Mouse (Mus musculus) CD4-positive helper T cell, adult 2 months (primary cell): ENCODE measurements around the gene Sdad1.

Experiments
- DNase-seq: peaks from one replicate; pipeline ENCODE4 v3.0.0-alpha.2; 2012; ENCODE audit warnings: low read depth, missing footprints, low spot score

Gene Sdad1

GRCm38 (mm10) chr5:92312046-92312715, 1.9 kb upstream of the Sdad1 start:
- DNase-seq = peak; percentile 85

DNA sequence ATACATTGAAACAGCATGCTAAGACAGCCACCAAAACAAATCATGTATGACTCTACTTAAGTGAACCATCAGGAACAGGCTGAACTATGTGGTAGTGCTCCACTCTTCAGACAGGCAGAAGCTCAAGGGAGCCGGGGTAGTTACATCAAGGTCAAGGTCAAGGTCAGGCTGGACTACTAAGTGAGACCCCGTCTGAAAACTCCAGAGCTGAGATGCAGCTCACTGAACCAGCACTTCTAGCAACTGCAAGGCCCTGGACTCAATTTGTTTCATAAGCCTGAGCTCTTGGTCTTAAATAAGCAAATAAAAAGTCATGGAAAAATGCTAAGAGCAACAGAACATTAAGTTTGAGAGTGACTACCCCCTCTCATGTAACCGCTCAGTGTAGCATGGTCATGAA, 6.0 kb downstream of the Sdad1 start:
- DNase-seq = no peak

- no peak for DNase-seq
These were observed 8.0 kb downstream of the Sdad1 start for GRCm38 (mm10) chr5:92302149-92302840.

DNA sequence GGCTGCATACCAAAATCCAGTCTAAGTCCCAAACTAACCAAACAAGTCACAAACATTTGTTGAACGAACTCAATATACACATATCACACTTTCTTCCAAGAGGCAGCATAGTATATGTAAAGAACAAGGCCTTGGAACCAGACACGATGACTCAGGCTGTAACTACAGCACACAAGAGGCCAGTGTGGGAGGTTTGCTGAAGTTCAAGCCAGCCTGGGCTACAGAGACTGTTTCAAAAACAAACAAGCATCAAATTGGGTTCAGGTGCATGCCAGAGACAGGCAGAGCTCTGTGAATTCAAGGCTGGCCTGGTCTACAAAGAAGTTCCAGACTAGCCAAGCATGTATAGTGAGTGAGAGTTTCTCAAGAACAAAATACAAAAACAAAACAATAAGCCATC, 15.8 kb downstream of the Sdad1 start:
- no peak for DNase-seq

- DNase-seq = no peak
These were observed 18.4 kb downstream of the Sdad1 start for GRCm38 (mm10) chr5:92291652-92292414.

DNA sequence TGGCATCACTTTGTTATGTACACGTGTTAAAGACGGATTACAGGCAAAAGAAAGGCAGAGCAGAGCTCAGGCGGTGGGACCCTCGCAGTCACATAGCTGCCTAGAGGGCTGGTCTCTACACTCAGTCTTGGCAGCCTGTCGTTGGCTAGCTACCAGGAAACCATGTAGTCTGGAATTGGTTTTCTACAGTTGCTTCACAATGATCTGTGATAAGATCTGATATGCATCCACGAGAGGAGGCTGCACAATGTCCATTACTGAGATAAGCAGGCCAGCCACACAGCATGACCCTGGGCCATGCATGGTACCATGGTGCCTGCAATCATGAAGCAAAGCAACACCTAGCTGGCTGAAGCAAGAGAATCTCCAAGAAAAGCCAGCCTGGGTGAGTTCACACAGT, 22.4 kb downstream of the Sdad1 start:
- no peak for DNase-seq

DNA sequence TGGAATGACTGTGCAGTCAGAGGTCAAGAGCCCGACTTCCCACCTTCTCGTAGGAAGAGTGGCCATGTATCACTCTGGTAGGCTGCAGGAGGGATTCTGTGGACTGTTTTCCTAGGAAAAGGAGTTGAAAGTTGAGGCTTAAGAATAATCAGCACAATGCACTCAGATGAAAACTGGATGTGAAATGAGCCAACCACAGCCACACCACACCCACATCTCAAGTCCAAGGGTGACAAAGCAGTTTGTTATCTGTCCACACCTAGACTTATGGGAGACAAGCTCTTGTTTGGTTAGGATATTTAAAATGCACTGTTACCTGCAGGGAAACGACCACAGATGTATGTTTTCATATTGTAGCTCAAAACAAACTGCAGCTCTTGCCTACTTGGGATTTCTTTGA, 27.2 kb downstream of the Sdad1 start:
- no peak for DNase-seq

DNA sequence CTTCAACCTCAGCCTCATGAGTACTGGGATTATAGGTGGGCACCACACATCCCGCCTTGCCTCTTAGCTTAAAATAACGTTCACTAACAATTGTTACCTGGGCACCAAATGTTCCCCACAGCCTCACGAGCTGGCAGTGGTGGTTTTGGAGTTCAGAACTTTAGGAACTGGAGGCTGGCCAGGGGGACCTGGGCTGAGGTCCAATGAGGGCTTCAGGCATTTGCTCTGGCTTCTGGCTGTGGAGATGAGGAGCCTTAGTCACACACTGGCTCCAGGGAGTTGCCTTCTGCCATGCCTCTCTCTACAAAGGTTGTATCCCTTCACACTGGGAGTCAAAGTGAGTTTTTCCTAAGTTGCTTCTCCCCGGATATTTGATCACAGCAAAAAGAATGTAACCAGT, 27.7 kb downstream of the Sdad1 start:
- DNase-seq = no peak

DNA sequence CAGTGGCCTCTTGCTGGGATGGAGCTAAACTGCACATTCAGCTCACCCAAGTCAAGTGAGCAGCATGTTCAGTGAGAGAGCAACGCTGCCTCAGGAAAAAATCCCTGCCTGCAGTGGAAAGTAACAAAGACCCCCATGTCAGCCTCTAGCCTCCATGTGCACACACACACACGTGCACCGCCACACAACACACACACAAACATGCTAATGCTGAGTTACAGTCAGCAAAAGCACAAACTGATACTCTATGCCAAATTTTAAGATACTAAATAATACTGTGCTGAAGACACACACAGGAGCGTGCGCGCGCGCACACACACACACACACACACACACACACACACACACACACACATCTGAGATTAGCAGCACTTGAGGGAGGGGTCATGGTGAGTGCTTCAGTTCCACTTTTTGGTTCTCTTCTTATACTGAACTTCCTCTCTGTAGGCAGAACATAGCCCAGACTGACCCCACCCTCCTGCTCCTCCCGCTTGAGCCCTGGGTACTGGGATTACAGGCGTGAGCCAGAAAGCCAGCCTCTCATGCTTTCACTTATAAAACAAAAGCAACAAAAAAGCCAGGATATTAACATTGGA, 31.2 kb downstream of the Sdad1 start:
- peak; percentile 37 for DNase-seq

DNA sequence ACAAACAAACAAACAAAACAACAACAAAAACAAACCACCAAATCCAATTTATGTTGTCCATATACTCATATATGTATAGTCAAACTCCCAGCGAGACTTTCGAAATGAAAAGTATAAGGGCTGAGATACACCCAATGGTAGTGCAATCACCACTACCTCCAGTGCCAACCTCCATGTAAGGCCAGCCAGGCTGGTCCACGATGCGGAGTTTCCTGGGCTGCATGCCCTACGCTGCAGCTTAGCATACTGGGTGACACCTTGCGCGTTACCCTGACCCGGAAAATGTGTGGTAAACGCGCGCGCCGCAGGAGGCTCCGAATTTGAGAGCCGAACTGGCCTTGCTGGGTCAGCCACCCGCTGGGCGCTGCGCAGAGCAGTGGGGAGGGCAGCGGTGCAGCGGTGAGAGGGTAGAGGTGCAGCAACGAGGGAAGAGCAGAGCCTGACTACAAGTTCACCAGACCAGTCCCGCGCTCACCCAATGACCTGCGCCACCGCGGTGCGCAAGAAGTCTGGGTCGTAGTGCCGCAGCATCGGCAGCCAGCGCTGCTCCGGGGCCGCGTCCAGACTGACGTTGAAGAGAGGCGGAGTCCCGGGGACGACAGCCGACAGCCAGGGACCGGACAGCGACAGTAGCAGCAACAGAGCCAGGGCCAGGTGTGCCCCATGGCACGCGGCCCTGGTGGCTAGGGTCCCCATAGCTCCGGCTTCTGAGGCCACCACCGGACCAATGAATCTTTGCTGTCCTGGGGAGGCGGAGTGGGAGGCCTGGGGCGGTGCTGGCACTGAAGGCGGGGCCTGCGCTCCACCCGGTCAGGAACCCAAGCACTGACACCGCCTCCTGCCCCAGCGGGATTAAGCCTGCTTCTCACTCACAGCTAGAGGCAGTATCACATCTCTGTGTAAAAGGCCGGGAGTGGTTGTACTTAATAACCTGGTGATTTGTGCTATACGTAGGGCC, 32.6 kb downstream of the Sdad1 start, which contains the start of gene Naaa:
Gene Naaa (minus strand): TSS at position 734 of the 958 bp plus-strand sequence.
- DNase-seq = peak; percentile 86

DNA sequence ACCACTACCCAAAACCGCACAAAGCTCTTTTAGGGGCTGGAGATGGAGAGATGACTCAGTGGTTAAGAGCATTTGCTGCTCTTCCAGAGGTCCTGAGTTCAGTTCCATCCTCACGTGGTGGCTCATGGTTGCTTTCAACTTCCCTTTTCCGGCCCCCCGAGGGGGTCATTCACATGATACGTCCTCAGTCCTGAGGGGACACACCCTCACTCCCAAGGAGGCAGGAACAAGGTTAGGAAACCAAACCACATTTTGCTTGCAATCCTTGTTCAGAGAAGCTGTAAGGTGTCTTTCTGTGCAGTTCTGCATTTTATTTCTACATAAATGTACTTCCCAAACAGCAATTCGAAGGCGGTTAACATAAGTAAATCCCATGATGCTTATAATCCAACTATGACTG, 39.8 kb downstream of the Sdad1 start:
- no peak for DNase-seq

- no peak for DNase-seq
These were observed 46.4 kb downstream of the Sdad1 start for GRCm38 (mm10) chr5:92263761-92264359.

- DNase-seq = no peak
These were observed 47.6 kb downstream of the Sdad1 start for GRCm38 (mm10) chr5:92262646-92263045.

- no peak for DNase-seq
These were observed 54.1 kb downstream of the Sdad1 start, which contains the start of gene Ppef2 for GRCm38 (mm10) chr5:92256218-92256617. TSS of gene Ppef2 (minus strand) at chr5:92256278.

GRCm38 (mm10) chr5:92254476-92254875, 55.8 kb downstream of the Sdad1 start:
- no peak for DNase-seq

DNA sequence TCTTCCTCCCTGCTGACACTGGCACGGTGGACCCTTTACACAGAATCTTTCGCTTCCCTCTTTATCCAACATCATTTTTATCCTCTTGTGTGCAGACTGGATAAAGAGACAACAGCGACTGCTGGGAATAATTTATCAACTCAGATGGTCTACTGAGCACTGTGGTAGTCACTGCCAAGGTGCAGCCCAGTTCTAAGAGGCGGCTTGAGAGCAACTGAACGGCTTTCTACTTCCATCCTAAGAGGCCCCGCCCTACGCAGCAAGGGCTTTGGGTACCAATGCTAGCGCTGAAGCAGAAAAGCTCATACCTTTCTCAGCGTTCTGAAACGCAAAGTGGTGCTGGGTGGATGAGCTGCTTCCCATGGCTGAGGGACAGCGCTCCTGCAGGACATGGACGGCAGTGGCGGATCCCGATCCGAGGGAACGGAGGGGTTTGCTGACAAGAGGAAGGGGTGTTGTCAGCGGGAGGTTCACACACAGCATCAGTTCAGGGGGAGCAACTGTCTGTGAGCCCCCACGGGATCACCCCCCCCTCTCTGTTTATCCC, 57.4 kb downstream of the Sdad1 start:
- DNase-seq = no peak

GRCm38 (mm10) chr5:92252031-92252430, 58.2 kb downstream of the Sdad1 start:
- no peak for DNase-seq

- no peak for DNase-seq
These were observed 61.7 kb downstream of the Sdad1 start for GRCm38 (mm10) chr5:92248614-92249013.

DNA sequence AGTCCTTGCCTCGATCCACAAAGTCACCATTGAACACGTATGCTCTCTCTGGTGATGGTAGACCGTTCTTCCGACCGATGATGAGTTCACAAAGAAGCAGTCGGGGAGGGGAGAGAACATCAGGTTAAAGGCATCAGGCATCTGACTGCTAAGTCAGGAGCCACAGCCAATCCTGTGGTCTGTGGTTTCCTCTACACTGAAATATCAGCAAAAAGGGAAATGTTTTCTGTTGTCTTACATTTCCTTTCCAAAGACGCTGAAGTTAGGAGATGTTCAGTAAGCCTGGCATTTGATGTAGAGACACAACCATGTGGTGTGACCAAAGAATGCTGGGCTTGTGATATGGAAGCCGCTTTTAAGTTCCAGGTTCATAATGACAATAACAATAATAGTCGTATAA, 64.8 kb downstream of the Sdad1 start:
- peak; percentile 81 for DNase-seq

GRCm38 (mm10) chr5:92244900-92245299, 65.4 kb downstream of the Sdad1 start:
- no peak for DNase-seq
